Mouse (Mus musculus) inflammation-experienced regulatory T-cells, adult 6 months (primary cell): ENCODE results near the gene Olfr138. TPM values are rescaled to one million over a fixed set of nuclear protein-coding genes. Genes with fewer than 3 reads are reported as not detected.

ENCODE experiments used
- ATAC-seq: one replicate; pipeline ENCODE4 v1.8.0; 2017
- polyA plus RNA-seq, 3 experiments: library from polyadenylated mRNA; unstranded; fragments of 100-300 nt; shearing (Covaris generic); gene quantifications; one replicate each; pipeline ENCODE4 v1.2.1; 2017

The Olfr138 gene
- not detected for polyA plus RNA-seq

DNA sequence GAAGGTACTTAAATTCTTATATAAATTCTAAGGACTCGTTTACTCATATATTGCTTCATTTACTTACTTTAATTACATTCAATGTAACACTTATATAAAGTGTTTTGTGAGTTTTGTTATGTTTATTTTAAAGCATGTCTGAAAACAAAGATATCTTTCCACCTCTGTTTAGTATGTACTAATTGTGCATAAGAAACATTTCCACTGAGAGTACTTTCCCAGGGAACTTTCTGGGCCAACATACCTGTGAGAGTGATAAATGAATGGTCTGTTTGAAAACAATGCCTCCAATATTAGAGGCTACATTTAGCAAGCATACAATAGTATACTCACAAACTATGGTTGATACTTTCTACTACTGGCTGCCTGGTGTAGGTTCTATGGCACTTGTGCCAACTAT, at the start of gene Olfr138:
Gene Olfr138, plus strand, starts transcription at position 301 of the 400 bp plus-strand sequence.
- no peak for ATAC-seq

DNA sequence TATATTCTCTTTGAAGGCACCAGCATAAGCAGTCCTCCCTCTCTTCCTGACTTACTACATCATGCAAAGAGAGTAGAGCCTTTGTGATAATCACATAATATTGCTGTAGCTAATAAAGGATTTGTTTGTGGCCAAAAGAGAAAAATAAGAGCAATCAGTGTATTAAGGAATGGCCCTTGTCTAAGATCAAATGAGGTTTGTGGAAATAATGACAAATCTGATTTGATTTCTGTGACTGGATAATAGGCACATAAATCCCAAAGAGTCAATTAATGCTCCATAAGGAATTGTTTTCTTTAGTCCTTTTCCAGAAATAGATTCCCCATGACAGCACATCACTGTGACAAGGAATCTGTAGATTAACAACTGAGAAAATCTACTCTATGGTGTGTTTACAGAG, 46.6 kb downstream of the Olfr138 start, which contains the start of gene Olfr137:
Gene Olfr137, minus strand, starts transcription at position 101 of the 400 bp plus-strand sequence.
- ATAC-seq = no peak

Other genes starting within 250 kb of the Olfr138 start
- gene Olfr129, start 201.0 kb upstream of the Olfr138 start, polyA plus RNA-seq = not detected
- not detected for gene Olfr130, start 197.1 kb upstream of the Olfr138 start, polyA plus RNA-seq
- not detected for gene Olfr131, start 172.3 kb upstream of the Olfr138 start, polyA plus RNA-seq
- not detected for gene Olfr132, start 126.5 kb upstream of the Olfr138 start, polyA plus RNA-seq
- not detected for gene Olfr133, start 115.8 kb upstream of the Olfr138 start, polyA plus RNA-seq
- gene Olfr134, start 89.6 kb upstream of the Olfr138 start, polyA plus RNA-seq = not detected
- not detected for gene Olfr135, start 56.7 kb upstream of the Olfr138 start, polyA plus RNA-seq
- not detected for gene Olfr137, start 46.5 kb downstream of the Olfr138 start, polyA plus RNA-seq
- not detected for gene Olfr136, start 68.8 kb downstream of the Olfr138 start, polyA plus RNA-seq
- not detected for gene Esp36, start 159.2 kb downstream of the Olfr138 start, polyA plus RNA-seq